Mouse (Mus musculus) kidney, adult 2 months (tissue): Measurements from ENCODE around the gene Cdc27. TPM values are rescaled to one million over a fixed set of nuclear protein-coding genes. Genes with fewer than 3 reads are reported as not detected.

Source experiments
- DNase-seq: peaks from one replicate; pipeline ENCODE4 v3.0.0; 2021
- H3K27ac ChIP-seq: fragments of 200-500 bp; 2 replicates; pipeline ENCODE4 v1.5.1; 2012; ENCODE audit warnings: low read depth, low read length, control low read depth, inconsistent platforms; ENCODE audit not compliant: insufficient read depth
- H3K27me3 ChIP-seq: fragments of 200-500 bp; replicated peaks from 2 replicates; pipeline ENCODE4 v1.6.1; 2012; ENCODE audit warnings: mild to moderate bottlenecking, moderate library complexity, low read length, inconsistent platforms; ENCODE audit not compliant: control insufficient read depth, insufficient read depth
- H3K36me3 ChIP-seq: fragments of 200-500 bp; 2 replicates; pipeline ENCODE4 v1.6.1; 2012; ENCODE audit warnings: mild to moderate bottlenecking, moderate library complexity, low read length, inconsistent platforms; ENCODE audit not compliant: control insufficient read depth, insufficient read depth
- H3K4me1 ChIP-seq: fragments of 200-500 bp; 2 replicates; pipeline ENCODE4 v1.6.1; 2011; ENCODE audit warnings: low read length; ENCODE audit not compliant: control insufficient read depth, insufficient read depth
- H3K4me3 ChIP-seq: fragments of 200-500 bp; 2 replicates; pipeline ENCODE4 v1.5.1; 2011; ENCODE audit warnings: mild to moderate bottlenecking, low read depth, low read length, control low read depth; ENCODE audit not compliant: insufficient read depth
- CTCF ChIP-seq: fragments of 200-500 bp; conservative IDR thresholded peaks from 2 replicates; pipeline ENCODE4 v1.5.1; 2011; ENCODE audit warnings: low read depth, mild to moderate bottlenecking, control low read depth, low read length, moderate library complexity, mixed read lengths; ENCODE audit not compliant: insufficient read depth, insufficient read length
- POLR2A ChIP-seq: fragments of 200-500 bp; IDR thresholded peaks from one replicate; pipeline ENCODE4 v1.6.1; 2011; ENCODE audit warnings: low read depth, low read length, control low read depth
- WGBS: fragments of 180-500 bp; shearing (Covaris S2); methylation state at CpG from one replicate; pipeline ENCODE4 v1.1.7; 2018; 5-methylcytosine and 5-hydroxymethylcytosine counted together
- polyA plus RNA-seq: library from polyadenylated mRNA; depleted of rRNA; stranded (reverse); fragments of >200 nt; gene quantifications from 2 replicates; pipeline ENCODE4 v1.2.3, GENCODE M21; 2012; rRNA removed

Cdc27 gene
- polyA plus RNA-seq: 5.2 and 6.1 TPM in 2 replicates

DNA sequence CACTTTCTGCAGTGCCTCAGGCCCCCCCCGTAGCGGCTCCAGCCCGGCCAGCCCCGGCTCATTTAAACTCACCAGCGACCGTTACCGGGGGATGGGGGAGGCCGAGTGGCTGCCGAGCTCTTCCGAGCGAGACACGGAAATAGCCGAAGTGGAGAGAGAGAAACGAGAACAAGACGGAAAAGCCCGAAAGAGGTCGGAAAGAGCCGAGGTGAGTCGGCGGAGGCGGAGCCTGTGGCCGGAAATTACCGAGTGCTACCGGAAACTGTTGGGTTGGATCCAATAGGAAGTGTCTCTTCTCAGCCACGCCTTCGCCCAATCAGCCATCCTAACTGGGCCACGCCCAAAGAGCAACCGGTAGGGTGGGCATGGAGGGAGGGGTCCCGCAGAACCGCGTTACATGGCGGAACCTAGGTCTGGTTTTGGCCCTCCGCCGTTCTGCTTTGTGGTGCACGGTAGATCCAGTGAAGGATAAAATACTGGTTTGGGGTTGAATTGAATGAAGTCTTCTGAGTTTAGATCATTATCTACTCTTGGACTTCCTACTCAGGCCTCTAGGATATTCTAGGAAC, at the start of gene Cdc27, which contains the start of gene Myl4:
TSS of gene Cdc27 (minus strand) at position 215 of the 569 bp plus-strand sequence.
TSS of gene Myl4 (plus strand) at position 258 of the 569 bp plus-strand sequence.
- Histone ChIP-seq H3K4me3 (peak within 1 kb of the TSS; percentile 92), H3K4me1 (peaks cover 3% of the 10 kb centered on the region; the same call in 1 of the 2 replicates), H3K27ac (peak within 1 kb of the TSS; percentile 89), H3K36me3 (no peaks in the 10 kb centered on the region), H3K27me3 (no peaks in the 10 kb centered on the region)
- TF ChIP-seq POLR2A (no peak), CTCF (no peak)
- peak; percentile 99 for DNase-seq
- WGBS: under 1% methylated on average over 35 of the region's 35 CpGs

DNA sequence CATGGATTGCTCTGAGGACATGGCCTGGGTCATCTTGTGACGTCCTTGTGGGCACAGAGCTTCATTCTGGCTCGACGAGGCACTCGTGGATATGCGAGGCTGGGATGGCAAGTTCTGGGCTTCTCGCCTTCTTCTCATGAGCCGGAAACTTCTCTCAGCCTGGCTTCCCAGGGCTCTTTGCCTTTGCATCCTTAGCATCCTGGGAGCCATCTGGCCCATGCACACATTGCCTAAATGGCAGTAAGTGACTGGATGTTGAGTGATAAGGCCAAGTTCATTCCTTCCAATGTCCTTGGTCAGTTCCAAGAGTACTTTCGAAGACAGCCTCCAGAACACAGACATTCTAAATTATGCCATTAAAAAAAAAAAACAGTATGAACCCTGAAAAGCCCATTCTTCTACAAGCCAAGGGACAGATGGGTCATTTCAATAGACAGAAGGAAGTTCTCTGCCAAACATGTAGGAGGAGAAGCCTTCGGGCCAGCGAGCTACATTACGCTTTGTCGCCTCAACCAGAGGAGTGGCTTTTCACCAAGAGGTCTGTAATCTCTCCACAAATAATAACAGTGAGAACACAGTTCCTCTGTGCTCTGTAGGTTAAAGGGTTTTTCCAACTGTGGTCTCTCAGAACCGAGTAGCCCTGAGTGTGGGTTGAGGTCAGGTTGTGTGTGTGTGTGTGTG, 49.0 kb upstream of the Cdc27 start:
- Histone ChIP-seq H3K27ac (no peak overlapping the region), H3K4me1 (no peaks in the 10 kb centered on the region), H3K36me3 (no peaks in the 10 kb centered on the region), H3K4me3 (no peak overlapping the region), H3K27me3 (no peaks in the 10 kb centered on the region)
- TF ChIP-seq POLR2A (no peak), CTCF (no peak)
- peak; percentile 29 for DNase-seq
- WGBS: 72% methylated on average over 13 of the region's 13 CpGs

DNA sequence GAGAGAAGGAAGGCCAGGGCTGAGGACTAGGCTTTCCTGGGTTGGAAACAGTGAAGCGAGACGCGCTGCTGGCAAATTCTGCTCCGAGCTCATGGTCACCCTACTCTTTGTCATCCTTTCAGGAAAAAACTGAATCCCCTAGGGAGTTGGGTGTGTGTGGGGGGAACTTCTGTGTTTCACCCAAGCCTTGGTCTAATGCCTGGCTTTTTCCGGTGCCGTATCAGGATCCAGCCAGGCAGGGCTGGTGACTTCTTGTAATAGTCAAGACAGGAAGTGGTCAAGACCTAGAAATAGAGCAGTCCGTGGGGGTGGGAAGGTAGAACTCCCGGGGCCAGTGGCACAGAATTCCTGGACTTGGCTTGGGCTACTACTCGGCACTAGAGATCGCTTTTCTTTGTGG, 45.9 kb upstream of the Cdc27 start:
- no peak overlapping the region for H3K27ac ChIP-seq
- H3K4me1 ChIP-seq: no peaks in the 10 kb centered on the region
- no peaks in the 10 kb centered on the region for H3K27me3 ChIP-seq
- 51% methylated on average over 10 of the region's 10 CpGs for WGBS
- TF ChIP-seq CTCF: no peak
- TF ChIP-seq POLR2A: no peak
- H3K4me3 ChIP-seq: no peak overlapping the region
- peak; percentile 57 for DNase-seq
- no peaks in the 10 kb centered on the region for H3K36me3 ChIP-seq

GRCm38 (mm10) chr11:104592066-104592835, 41.8 kb upstream of the Cdc27 start:
- no peak overlapping the region for H3K4me3 ChIP-seq
- TF ChIP-seq POLR2A (no peak), CTCF (no peak)
- H3K36me3 ChIP-seq: no peaks in the 10 kb centered on the region
- 71% methylated on average over 13 of the region's 13 CpGs for WGBS
- H3K4me1 ChIP-seq: no peaks in the 10 kb centered on the region
- H3K27ac ChIP-seq: no peak overlapping the region
- H3K27me3 ChIP-seq: no peaks in the 10 kb centered on the region
- peak; percentile 21 for DNase-seq

DNA sequence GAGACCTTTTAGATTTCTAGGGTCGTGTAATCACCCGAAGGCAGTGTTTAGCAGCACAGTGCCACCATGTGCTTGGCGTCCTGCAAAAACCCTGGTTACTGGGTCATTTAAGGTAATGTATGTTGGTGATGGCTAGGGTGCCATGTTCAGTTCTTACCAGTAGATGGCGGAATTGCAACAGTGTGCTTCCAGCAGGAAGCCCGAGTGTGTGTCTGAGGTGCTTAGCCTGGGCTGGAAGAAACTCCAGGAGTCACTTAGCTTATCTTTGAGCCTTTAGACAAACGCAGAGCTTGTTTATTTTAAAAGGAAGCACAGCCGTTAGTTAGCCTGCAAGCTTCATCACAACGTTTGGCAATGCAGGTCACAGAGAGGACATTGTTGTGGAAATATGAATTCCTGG, 39.7 kb upstream of the Cdc27 start:
- Histone ChIP-seq H3K36me3 (no peaks in the 10 kb centered on the region), H3K4me1 (no peaks in the 10 kb centered on the region), H3K4me3 (no peak overlapping the region), H3K27ac (no peak overlapping the region), H3K27me3 (no peaks in the 10 kb centered on the region)
- WGBS: 1% methylated on average over 8 of the region's 8 CpGs
- no peak for TF ChIP-seq POLR2A
- TF ChIP-seq CTCF: peak; percentile 96
- peak; percentile 84 for DNase-seq

- TF ChIP-seq POLR2A: no peak
- TF ChIP-seq CTCF: no peak
- Histone ChIP-seq H3K27ac (no peak overlapping the region), H3K36me3 (no peaks in the 10 kb centered on the region), H3K27me3 (no peaks in the 10 kb centered on the region), H3K4me3 (no peak overlapping the region), H3K4me1 (no peaks in the 10 kb centered on the region)
- 58% methylated on average over 1 of the region's 1 CpGs for WGBS
- DNase-seq: no peak
Observed at GRCm38 (mm10) chr11:104589570-104589969, 39.1 kb upstream of the Cdc27 start.

DNA sequence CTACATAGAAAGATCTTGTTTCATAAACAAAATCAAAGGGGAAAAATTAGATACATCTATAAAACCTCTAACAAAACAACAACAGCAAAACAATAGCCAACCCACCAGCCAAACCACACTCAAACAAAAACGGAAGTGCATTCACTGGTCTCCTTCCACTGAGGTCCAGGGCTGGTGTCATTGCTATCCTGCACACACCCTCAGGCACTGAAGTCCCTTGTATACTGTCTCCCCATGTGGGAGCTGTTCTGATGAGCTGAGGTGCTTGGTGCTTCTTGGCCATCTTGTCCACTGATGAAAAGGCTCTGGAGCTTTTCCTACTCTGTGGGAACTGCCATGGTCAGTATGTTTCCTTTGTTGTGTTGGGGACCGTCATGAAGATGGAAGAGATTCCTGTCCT, 38.1 kb upstream of the Cdc27 start:
- H3K4me1 ChIP-seq: no peaks in the 10 kb centered on the region
- no peaks in the 10 kb centered on the region for H3K27me3 ChIP-seq
- no peak overlapping the region for H3K27ac ChIP-seq
- 95% methylated on average over 2 of the region's 2 CpGs for WGBS
- no peak for DNase-seq
- H3K36me3 ChIP-seq: no peaks in the 10 kb centered on the region
- no peak for TF ChIP-seq POLR2A
- TF ChIP-seq CTCF: no peak
- H3K4me3 ChIP-seq: no peak overlapping the region
